Mouse (Mus musculus): ENCODE results near the gene Pop5.

DNA sequence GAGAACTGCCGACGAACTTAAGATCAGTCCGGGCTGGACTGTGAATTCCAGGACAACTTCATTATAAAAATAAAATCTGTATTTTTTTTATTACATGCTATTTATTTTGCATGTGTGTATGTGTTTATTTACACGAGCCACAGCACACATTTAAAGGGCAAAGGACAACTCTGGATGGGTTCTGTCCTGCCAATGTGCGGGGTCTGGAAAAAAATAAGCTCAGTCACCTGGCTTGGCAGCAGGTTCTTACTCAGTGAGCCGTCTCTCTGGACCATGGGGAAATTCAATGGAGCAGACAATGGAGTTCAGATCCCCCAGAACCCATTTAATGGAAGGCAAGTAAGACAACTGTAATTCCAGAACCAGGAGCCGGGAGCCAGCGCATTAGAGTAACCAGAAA lies 25.5 kb downstream of the Pop5 start:
- TF ChIP-seq POLR2A (IDR thresholded peaks at IDR 0.05; ENCODE audit: insufficient read depth, low read depth, low read length) (no peak), CTCF (IDR thresholded peaks at IDR 0.05) (no peak)
